Mouse (Mus musculus): ENCODE data around the gene B9d1. TPM values are rescaled to one million over a fixed set of nuclear protein-coding genes. Genes with fewer than 3 reads are reported as not detected.
A peak's percentile ranks its signal among the peaks of the same experiment; 100 is the strongest.

The B9d1 gene
- polyA plus RNA-seq, 1 experiment from 2014 or later, result 47.9 TPM

DNA sequence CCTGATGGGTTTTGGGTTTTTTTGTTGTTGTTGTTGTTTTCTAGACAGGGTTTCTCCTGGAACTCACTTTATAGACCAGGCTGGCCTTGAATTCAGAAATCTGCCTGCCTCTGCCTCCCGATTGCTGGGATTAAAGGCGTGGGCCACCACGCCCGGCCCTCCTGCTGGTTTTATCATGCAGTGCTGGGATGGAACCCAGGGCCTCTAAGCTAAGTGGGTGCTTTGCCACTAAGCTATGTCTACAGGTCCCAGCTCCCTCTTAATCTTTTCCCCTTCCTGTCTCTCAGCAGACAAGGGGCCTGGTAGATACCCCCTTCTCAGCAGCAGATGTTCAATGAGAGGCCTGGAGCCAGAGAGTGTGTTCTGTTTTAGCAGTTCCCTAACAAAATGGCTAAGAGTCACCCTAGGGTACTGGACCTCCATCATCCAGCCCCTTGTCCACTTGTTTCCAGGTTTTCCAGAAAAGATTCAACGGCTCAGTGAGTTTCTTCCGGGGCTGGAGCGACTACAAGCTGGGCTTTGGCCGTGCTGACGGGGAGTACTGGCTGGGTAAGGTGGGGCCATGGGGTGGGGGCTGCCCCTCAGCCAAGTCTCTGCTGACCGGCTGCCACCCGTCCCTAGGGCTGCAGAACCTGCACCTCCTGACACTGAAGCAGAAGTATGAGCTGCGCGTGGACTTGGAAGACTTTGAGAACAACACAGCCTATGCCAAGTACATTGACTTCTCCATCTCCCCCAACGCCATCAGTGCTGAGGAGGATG lies 18.3 kb upstream of the B9d1 start:
- H3K27ac ChIP-seq (ENCODE audit: low read length), result peak overlapping the region; percentile 97
- H3K9ac ChIP-seq (ENCODE audit: low read length), result peak overlapping the region; percentile 78
- peaks cover 8% of the 10 kb centered on the region for H3K4me1 ChIP-seq (replicated peaks; ENCODE audit: control insufficient read depth, insufficient read depth, low read length)
- H3K27me3 ChIP-seq (ENCODE audit: control insufficient read depth, insufficient read depth, low read depth, low read length), result no peaks in the 10 kb centered on the region
- ATAC-seq (ENCODE audit: low read depth), result no peak
- WGBS, result 67% methylated on average over 14 of the region's 14 CpGs
- H3K4me3 ChIP-seq (ENCODE audit: low read length), result peak overlapping the region; percentile 57
- peak overlapping the region; percentile 35 for H3K4me2 ChIP-seq (ENCODE audit: low read depth, low read length)
- H3K9me3 ChIP-seq (ENCODE audit: control insufficient read depth, low read length), result no peaks in the 10 kb centered on the region
- peaks cover 37% of the 10 kb centered on the region for H3K36me3 ChIP-seq (ENCODE audit: control insufficient read depth, insufficient read depth, low read length)

DNA sequence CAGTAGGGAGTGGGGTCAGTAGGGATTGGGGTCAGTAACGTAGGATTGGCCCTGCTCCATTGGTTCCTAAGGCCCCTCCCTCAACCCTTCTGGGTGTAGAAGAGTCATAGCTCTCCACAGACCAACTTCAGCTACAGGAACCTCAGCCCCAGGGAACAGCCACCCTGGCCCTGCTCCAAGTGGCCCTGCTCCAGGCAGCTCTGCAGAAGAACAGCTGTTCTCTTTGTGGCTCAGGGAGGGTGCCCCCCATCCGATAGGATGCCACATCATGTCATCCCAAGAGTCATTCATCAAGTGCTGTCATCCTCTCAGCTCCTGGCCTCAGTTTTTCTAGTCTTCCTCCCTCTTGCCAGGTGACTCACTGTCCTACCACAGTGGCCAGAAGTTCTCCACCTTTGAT lies 17.5 kb upstream of the B9d1 start:
- 35% methylated on average over 2 of the region's 2 CpGs for WGBS
- peak overlapping the region; percentile 57 for H3K4me3 ChIP-seq (ENCODE audit: low read length)
- H3K9me3 ChIP-seq (ENCODE audit: control insufficient read depth, low read length), result no peaks in the 10 kb centered on the region
- peak overlapping the region; percentile 97 for H3K27ac ChIP-seq (ENCODE audit: low read length)
- peak overlapping the region; percentile 35 for H3K4me2 ChIP-seq (ENCODE audit: low read depth, low read length)
- H3K9ac ChIP-seq (ENCODE audit: low read length), result no peak overlapping the region
- ATAC-seq (ENCODE audit: low read depth), result peak; percentile 27
- no peaks in the 10 kb centered on the region for H3K27me3 ChIP-seq (ENCODE audit: control insufficient read depth, insufficient read depth, low read depth, low read length)
- H3K36me3 ChIP-seq (ENCODE audit: control insufficient read depth, insufficient read depth, low read length), result peaks cover 44% of the 10 kb centered on the region
- peaks cover 6% of the 10 kb centered on the region for H3K4me1 ChIP-seq (replicated peaks; ENCODE audit: control insufficient read depth, insufficient read depth, low read length)

- Histone ChIP-seq H3K27me3 (ENCODE audit: control insufficient read depth, insufficient read depth, low read depth, low read length) (no peaks in the 10 kb centered on the region), H3K4me3 (ENCODE audit: low read length) (peak overlapping the region; percentile 57), H3K36me3 (ENCODE audit: control insufficient read depth, insufficient read depth, low read length) (peaks cover 44% of the 10 kb centered on the region), H3K9ac (ENCODE audit: low read length) (peak overlapping the region; percentile 22; the same call in 1 of the 2 replicates), H3K4me2 (ENCODE audit: low read depth, low read length) (peak overlapping the region; percentile 35), H3K9me3 (ENCODE audit: control insufficient read depth, low read length) (no peaks in the 10 kb centered on the region), H3K27ac (ENCODE audit: low read length) (peak overlapping the region; percentile 97), H3K4me1 (replicated peaks; ENCODE audit: control insufficient read depth, insufficient read depth, low read length) (peaks cover 11% of the 10 kb centered on the region)
- 80% methylated on average over 7 of the region's 7 CpGs for WGBS
- ATAC-seq (ENCODE audit: low read depth), result no peak
Observed at GRCm38 (mm10) chr11:61487936-61488335, 17.0 kb upstream of the B9d1 start.

- Histone ChIP-seq H3K27ac (ENCODE audit: low read length) (no peak overlapping the region), H3K36me3 (ENCODE audit: control insufficient read depth, insufficient read depth, low read length) (peaks cover 44% of the 10 kb centered on the region), H3K4me3 (ENCODE audit: low read length) (no peak overlapping the region), H3K9ac (ENCODE audit: low read length) (no peak overlapping the region), H3K4me1 (replicated peaks; ENCODE audit: control insufficient read depth, insufficient read depth, low read length) (peaks cover 14% of the 10 kb centered on the region), H3K27me3 (ENCODE audit: control insufficient read depth, insufficient read depth, low read depth, low read length) (no peaks in the 10 kb centered on the region), H3K4me2 (ENCODE audit: low read depth, low read length) (no peak overlapping the region), H3K9me3 (ENCODE audit: control insufficient read depth, low read length) (no peaks in the 10 kb centered on the region)
- WGBS, result 61% methylated on average over 2 of the region's 2 CpGs
- no peak for ATAC-seq (ENCODE audit: low read depth)
Observed at GRCm38 (mm10) chr11:61489085-61489484, 15.9 kb upstream of the B9d1 start.

GRCm38 (mm10) chr11:61489874-61490273 lies 15.1 kb upstream of the B9d1 start:
- no peak overlapping the region for H3K4me3 ChIP-seq (ENCODE audit: low read length)
- H3K4me1 ChIP-seq (replicated peaks; ENCODE audit: control insufficient read depth, insufficient read depth, low read length), result peaks cover 15% of the 10 kb centered on the region
- H3K9me3 ChIP-seq (ENCODE audit: control insufficient read depth, low read length), result no peaks in the 10 kb centered on the region
- WGBS, result 77% methylated on average over 6 of the region's 8 CpGs
- no peaks in the 10 kb centered on the region for H3K27me3 ChIP-seq (ENCODE audit: control insufficient read depth, insufficient read depth, low read depth, low read length)
- no peak for ATAC-seq (ENCODE audit: low read depth)
- H3K4me2 ChIP-seq (ENCODE audit: low read depth, low read length), result no peak overlapping the region
- peaks cover 44% of the 10 kb centered on the region for H3K36me3 ChIP-seq (ENCODE audit: control insufficient read depth, insufficient read depth, low read length)
- 0 out of 2 replicates have a peak overlapping the region, but pooled peaks have one; percentile 19 for H3K9ac ChIP-seq (ENCODE audit: low read length)
- 0 out of 2 replicates have a peak overlapping the region, but pooled peaks have one; percentile 7 for H3K27ac ChIP-seq (ENCODE audit: low read length)

DNA sequence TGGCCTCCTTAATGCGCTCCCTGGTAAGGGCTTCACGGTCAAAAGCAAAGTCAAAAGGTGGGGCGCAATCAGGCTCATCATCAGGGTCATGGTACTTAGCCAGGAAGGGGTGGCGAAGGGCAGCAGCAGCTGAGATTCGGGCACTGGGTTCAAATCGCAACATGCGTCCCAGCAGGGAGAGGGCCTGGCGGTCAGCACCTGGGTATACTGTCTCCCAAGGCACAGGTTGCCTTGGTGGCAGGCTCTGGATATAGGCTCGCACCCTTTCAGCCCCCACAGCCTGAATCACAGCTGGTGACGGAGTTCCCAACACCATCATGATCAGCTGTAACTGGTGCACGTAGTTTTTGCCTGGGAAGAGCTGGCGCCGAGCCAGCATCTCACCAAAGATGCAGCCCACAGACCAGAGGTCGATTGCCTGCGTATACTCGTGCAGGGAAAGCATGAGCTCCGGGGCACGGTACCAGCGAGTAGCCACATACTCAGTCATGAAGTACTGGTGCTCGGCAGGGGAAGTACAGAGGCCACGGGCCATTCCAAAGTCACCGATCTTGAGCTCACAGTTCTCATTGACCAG lies 13.9 kb upstream of the B9d1 start:
- Histone ChIP-seq H3K9ac (ENCODE audit: low read length) (no peak overlapping the region), H3K27me3 (ENCODE audit: control insufficient read depth, insufficient read depth, low read depth, low read length) (no peaks in the 10 kb centered on the region), H3K4me3 (ENCODE audit: low read length) (no peak overlapping the region), H3K27ac (ENCODE audit: low read length) (no peak overlapping the region), H3K9me3 (ENCODE audit: control insufficient read depth, low read length) (no peaks in the 10 kb centered on the region), H3K4me2 (ENCODE audit: low read depth, low read length) (no peak overlapping the region), H3K4me1 (replicated peaks; ENCODE audit: control insufficient read depth, insufficient read depth, low read length) (peaks cover 22% of the 10 kb centered on the region), H3K36me3 (ENCODE audit: control insufficient read depth, insufficient read depth, low read length) (peaks cover 44% of the 10 kb centered on the region)
- WGBS, result 82% methylated on average over 22 of the region's 22 CpGs
- no peak for ATAC-seq (ENCODE audit: low read depth)

DNA sequence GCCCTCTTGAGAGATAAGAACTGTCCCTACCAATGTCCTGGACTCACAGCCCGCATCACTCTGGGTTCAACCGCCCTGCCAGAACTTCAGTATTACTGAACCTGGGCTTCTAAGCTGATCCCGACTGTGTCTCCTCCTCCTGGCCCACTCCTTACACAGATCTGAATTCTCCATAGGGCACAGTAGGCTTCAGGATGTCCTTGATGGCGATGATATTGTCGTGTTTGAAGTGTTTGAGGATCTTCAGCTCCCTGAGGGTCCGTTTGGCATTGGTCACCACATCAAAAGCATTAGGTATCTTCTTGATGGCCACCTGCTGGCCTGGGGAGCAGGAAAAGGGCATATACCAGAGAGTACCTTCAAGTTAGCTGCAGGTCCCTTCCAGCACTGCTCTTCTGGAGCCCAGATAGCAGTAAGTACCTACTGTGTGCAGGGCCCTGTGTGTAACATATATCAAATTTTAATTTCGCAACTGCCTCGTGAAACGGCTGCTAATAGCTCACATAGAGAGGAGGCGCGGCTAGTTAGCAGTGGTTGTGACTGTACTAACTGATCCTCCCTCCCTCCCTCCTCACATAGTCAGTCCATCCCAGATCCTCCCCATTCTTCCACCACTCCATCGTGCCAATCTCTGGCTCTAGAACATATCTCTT lies 12.1 kb upstream of the B9d1 start:
- Histone ChIP-seq H3K27ac (ENCODE audit: low read length) (peak overlapping the region; percentile 87; the same call in 1 of the 2 replicates), H3K27me3 (ENCODE audit: control insufficient read depth, insufficient read depth, low read depth, low read length) (no peaks in the 10 kb centered on the region), H3K4me3 (ENCODE audit: low read length) (peak overlapping the region; percentile 79), H3K9ac (ENCODE audit: low read length) (peak overlapping the region; percentile 85), H3K4me1 (replicated peaks; ENCODE audit: control insufficient read depth, insufficient read depth, low read length) (peaks cover 21% of the 10 kb centered on the region), H3K36me3 (ENCODE audit: control insufficient read depth, insufficient read depth, low read length) (peaks cover 43% of the 10 kb centered on the region), H3K4me2 (ENCODE audit: low read depth, low read length) (peak overlapping the region; percentile 92), H3K9me3 (ENCODE audit: control insufficient read depth, low read length) (no peaks in the 10 kb centered on the region)
- ATAC-seq (ENCODE audit: low read depth), result no peak
- WGBS, result 55% methylated on average over 12 of the region's 12 CpGs

DNA sequence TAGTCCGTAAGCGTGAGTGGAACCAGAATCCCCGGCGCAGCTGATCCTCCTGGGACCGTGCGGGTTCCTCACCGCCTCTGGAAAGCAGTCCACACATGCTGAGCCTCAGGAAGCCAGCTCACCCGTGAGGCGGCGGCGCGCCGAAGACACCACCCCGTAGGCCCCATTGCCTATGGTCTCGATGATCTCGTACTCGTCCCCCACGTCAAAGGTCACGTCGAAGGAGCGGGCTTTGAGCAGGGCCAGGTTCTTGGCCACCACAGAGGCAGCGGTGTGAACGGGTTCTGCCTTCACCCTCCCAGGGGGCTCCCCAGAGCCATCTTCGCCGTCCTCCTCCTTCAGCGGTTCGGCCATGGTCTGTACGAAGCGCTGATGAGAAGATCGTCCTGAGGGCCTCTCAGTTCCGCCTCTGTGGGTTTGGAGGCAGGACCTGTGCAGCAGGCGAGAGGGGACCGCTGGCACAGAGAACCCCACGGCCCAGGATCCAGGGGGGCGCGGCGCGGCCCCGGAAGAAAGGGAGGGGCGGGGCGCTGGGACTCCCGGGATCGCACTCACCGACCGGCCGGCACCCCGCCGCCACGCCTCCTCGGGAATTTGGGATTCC lies 11.3 kb upstream of the B9d1 start:
- peak overlapping the region; percentile 87 for H3K27ac ChIP-seq (ENCODE audit: low read length)
- peak overlapping the region; percentile 79 for H3K4me3 ChIP-seq (ENCODE audit: low read length)
- peaks cover 15% of the 10 kb centered on the region for H3K4me1 ChIP-seq (replicated peaks; ENCODE audit: control insufficient read depth, insufficient read depth, low read length)
- peak; percentile 50 for ATAC-seq (ENCODE audit: low read depth)
- H3K27me3 ChIP-seq (ENCODE audit: control insufficient read depth, insufficient read depth, low read depth, low read length), result no peaks in the 10 kb centered on the region
- no peaks in the 10 kb centered on the region for H3K9me3 ChIP-seq (ENCODE audit: control insufficient read depth, low read length)
- H3K9ac ChIP-seq (ENCODE audit: low read length), result peak overlapping the region; percentile 85
- peaks cover 36% of the 10 kb centered on the region for H3K36me3 ChIP-seq (ENCODE audit: control insufficient read depth, insufficient read depth, low read length)
- WGBS, result under 1% methylated on average over 42 of the region's 50 CpGs
- peak overlapping the region; percentile 92 for H3K4me2 ChIP-seq (ENCODE audit: low read depth, low read length)

Measured in lung, embryonic 16.5 days (tissue).